Mouse (Mus musculus): Measurements from ENCODE around the gene Pde6h.
"Not testable (repeated sequence)": the region's sequence is repeated elsewhere in the genome, so short reads cannot be mapped to it uniquely, and the experiment has no call there.

DNA sequence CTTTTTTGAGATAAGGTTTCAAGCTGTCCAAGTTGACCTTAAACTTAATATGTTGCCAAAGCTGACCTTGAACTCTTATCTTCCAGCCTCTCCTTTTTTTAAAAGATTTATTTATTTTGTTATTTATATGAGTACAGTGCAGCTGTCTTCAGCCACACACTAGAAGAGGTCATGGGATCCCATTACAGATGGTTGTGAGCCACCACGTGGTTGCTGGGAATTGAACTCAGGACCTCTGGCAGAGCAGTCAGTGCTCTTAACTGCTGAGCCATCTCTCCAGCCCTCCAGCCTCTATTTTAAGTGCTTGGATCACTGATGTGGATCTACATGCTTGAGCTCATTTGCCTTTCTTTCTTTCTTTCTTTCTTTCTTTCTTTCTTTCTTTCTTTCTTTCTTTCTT is 38.9 kb upstream of the Pde6h start:
- TF ChIP-seq POLR2A (IDR thresholded peaks at IDR 0.05; ENCODE audit: borderline replicate concordance, control insufficient read depth, low read depth, low read length); CTCF (IDR thresholded peaks at IDR 0.05; ENCODE audit: control insufficient read depth, insufficient read depth, low read length): not testable (repeated sequence)

All from bone marrow, adult 2 months (tissue).